Mouse (Mus musculus) embryonic facial prominence, embryonic 11.5 days (tissue): ENCODE data around the gene Mcoln2. TPM values are rescaled to one million over a fixed set of nuclear protein-coding genes. Genes with fewer than 3 reads are reported as not detected.
A peak's percentile ranks its signal among the peaks of the same experiment; 100 is the strongest.

Experiments used
- ATAC-seq: fragments of 200-750 bp; cut with Nextera tagmentation; replicated peaks from 2 replicates; pipeline ENCODE4 v1.8.0; 2017; ENCODE audit warnings: low read depth; ENCODE audit not compliant: insufficient number of reproducible peaks, low FRiP score, low TSS enrichment
- DNase-seq: peaks from one replicate; pipeline ENCODE4 v3.0.0-alpha.2; 2015; ENCODE audit warnings: low spot score
- H3K27ac ChIP-seq: fragments of 300-500 bp; sonication (generic); replicated peaks from 2 replicates; pipeline ENCODE4 v1.5.1; 2014; ENCODE audit warnings: mild to moderate bottlenecking, low read depth, low read length, control low read depth
- H3K27me3 ChIP-seq: fragments of 300-500 bp; sonication (generic); 2 replicates; pipeline ENCODE4 v1.6.1; 2014; ENCODE audit warnings: mild to moderate bottlenecking, low read length, moderate library complexity, mixed read lengths; ENCODE audit not compliant: control insufficient read depth, insufficient read depth
- H3K36me3 ChIP-seq: fragments of 300-500 bp; sonication (generic); replicated peaks from 2 replicates; pipeline ENCODE4 v1.6.1; 2014; ENCODE audit warnings: low read depth, mild to moderate bottlenecking, low read length, moderate library complexity, mixed read lengths; ENCODE audit not compliant: control insufficient read depth, insufficient read depth
- H3K4me1 ChIP-seq: fragments of 300-500 bp; sonication (generic); 2 replicates; pipeline ENCODE4 v1.6.1; 2014; ENCODE audit warnings: low read length, mixed read lengths; ENCODE audit not compliant: control insufficient read depth, insufficient read depth
- H3K4me2 ChIP-seq: fragments of 300-500 bp; sonication (generic); 2 replicates; pipeline ENCODE4 v1.6.1; 2014; ENCODE audit warnings: low read depth, mild to moderate bottlenecking, control low read depth, low read length, moderate library complexity
- H3K4me3 ChIP-seq: fragments of 300-500 bp; sonication (generic); 2 replicates; pipeline ENCODE4 v1.5.1; 2014; ENCODE audit warnings: low read depth, low read length, control low read depth
- H3K9ac ChIP-seq: fragments of 300-500 bp; sonication (generic); replicated peaks from 2 replicates; pipeline ENCODE4 v1.6.1; 2014; ENCODE audit warnings: mild to moderate bottlenecking, control low read depth, low read length
- H3K9me3 ChIP-seq: fragments of 300-500 bp; sonication (generic); replicated peaks from 2 replicates; pipeline ENCODE4 v1.6.1; 2016; ENCODE audit warnings: mild to moderate bottlenecking, low read length, inconsistent platforms, mixed read lengths; ENCODE audit not compliant: control insufficient read depth
- WGBS: fragments of 180-500 bp; shearing (Covaris S2); extraction: QIAGEN DNeasy Blood & Tissue Kit; methylation state at CpG from one replicate; pipeline ENCODE4 v1.1.7; 2014; 5-methylcytosine and 5-hydroxymethylcytosine counted together
- polyA plus RNA-seq: library from polyadenylated mRNA; unstranded; fragments of >200 nt; fragmentation: Nextera tagmentation; extraction: Ambion mirVana; gene quantifications from 2 replicates; pipeline ENCODE4 v1.2.1, GENCODE M21; 2014

Mcoln2 gene
- polyA plus RNA-seq, 1 experiment from 2014 or later, result 0.29 TPM

DNA sequence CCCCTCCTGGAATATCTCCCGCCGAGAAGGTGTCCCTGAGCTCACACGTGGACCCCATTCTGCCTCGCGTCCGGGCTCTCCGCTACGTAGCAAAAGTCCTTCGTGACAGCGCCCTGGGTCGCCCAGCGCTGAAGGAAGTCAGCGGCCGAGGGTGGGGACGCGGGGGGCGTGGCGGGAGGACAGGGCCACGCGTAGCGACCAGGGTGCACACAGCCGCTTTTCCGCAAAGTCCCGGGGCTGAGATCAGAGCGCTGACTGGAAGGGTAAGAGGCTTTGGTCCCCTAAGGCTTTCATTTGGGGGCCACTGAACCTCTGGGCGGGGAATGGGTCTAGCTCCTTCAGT lies 396 bp downstream of the Mcoln2 start:
- ATAC-seq (no peak), DNase-seq (peak; percentile 46)
- no peaks in the 10 kb centered on the region for H3K9me3 ChIP-seq
- H3K9ac ChIP-seq, result peak overlapping the region; percentile 43
- H3K27ac ChIP-seq, result no peak overlapping the region
- H3K4me3 ChIP-seq, result peak overlapping the region; percentile 39
- H3K27me3 ChIP-seq, result 0 out of 2 replicates have a peak, but pooled peaks cover 3% of the 10 kb centered on the region
- WGBS, result 1% methylated on average over 26 of the region's 26 CpGs
- peaks cover 9% of the 10 kb centered on the region; the same call in 1 of the 2 replicates for H3K4me1 ChIP-seq
- H3K4me2 ChIP-seq, result peak overlapping the region; percentile 92
- no peaks in the 10 kb centered on the region for H3K36me3 ChIP-seq

- ATAC-seq, result no peak
- Histone ChIP-seq H3K9ac (no peak overlapping the region), H3K27ac (no peak overlapping the region), H3K27me3 (0 out of 2 replicates have a peak, but pooled peaks cover 3% of the 10 kb centered on the region), H3K4me3 (peak overlapping the region; percentile 39; the same call in 1 of the 2 replicates), H3K36me3 (no peaks in the 10 kb centered on the region), H3K4me1 (peaks cover 9% of the 10 kb centered on the region; the same call in 1 of the 2 replicates), H3K4me2 (peak overlapping the region; percentile 92; the same call in 1 of the 2 replicates), H3K9me3 (no peaks in the 10 kb centered on the region)
- DNase-seq, result no peak
- 19% methylated on average over 11 of the region's 11 CpGs for WGBS
Observed at GRCm38 (mm10) chr3:146150560-146150959, 927 bp downstream of the Mcoln2 start.

- H3K36me3 ChIP-seq, result no peaks in the 10 kb centered on the region
- no peak overlapping the region for H3K4me2 ChIP-seq
- peaks cover 9% of the 10 kb centered on the region; the same call in 1 of the 2 replicates for H3K4me1 ChIP-seq
- no peak for ATAC-seq
- DNase-seq, result no peak
- no peak overlapping the region for H3K9ac ChIP-seq
- WGBS, result 90% methylated on average over 10 of the region's 10 CpGs
- 0 out of 2 replicates have a peak, but pooled peaks cover 3% of the 10 kb centered on the region for H3K27me3 ChIP-seq
- no peaks in the 10 kb centered on the region for H3K9me3 ChIP-seq
- no peak overlapping the region for H3K27ac ChIP-seq
- no peak overlapping the region for H3K4me3 ChIP-seq
Observed at GRCm38 (mm10) chr3:146151328-146151727, 1.7 kb downstream of the Mcoln2 start.

- Histone ChIP-seq H3K9ac (no peak overlapping the region), H3K36me3 (no peaks in the 10 kb centered on the region), H3K27me3 (0 out of 2 replicates have a peak, but pooled peaks cover 3% of the 10 kb centered on the region), H3K27ac (no peak overlapping the region), H3K9me3 (no peaks in the 10 kb centered on the region), H3K4me1 (peaks cover 9% of the 10 kb centered on the region; the same call in 1 of the 2 replicates), H3K4me2 (no peak overlapping the region), H3K4me3 (no peak overlapping the region)
- 92% methylated on average over 8 of the region's 8 CpGs for WGBS
- DNase-seq (no peak), ATAC-seq (no peak)
Observed at GRCm38 (mm10) chr3:146151755-146152154, 2.1 kb downstream of the Mcoln2 start.

GRCm38 (mm10) chr3:146152348-146152747 lies 2.7 kb downstream of the Mcoln2 start:
- Histone ChIP-seq H3K9me3 (no peaks in the 10 kb centered on the region), H3K4me3 (no peak overlapping the region)

DNA sequence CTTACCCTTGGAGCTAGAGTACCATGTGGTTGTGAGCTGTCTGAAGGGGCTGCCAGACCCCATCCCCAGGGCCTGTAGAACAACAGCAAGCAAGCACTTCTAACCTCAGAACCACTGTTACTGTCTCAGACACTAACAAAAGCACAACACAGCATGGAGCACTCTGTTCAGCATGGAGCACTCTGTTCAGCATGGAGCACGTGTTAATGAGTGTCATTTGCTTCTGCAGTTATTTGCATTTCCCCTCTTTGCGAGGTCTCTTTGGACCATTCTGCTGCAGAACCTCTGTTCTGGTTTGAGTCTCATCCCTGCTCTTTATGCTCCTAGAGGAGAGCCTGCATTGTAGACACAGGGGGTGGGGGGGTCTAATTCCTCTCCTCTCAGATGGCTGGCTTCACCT lies 3.3 kb downstream of the Mcoln2 start:
- Histone ChIP-seq H3K4me1 (peaks cover 9% of the 10 kb centered on the region; the same call in 1 of the 2 replicates), H3K36me3 (no peaks in the 10 kb centered on the region), H3K27me3 (0 out of 2 replicates have a peak, but pooled peaks cover 3% of the 10 kb centered on the region), H3K4me3 (no peak overlapping the region), H3K27ac (no peak overlapping the region), H3K4me2 (no peak overlapping the region), H3K9me3 (no peaks in the 10 kb centered on the region), H3K9ac (no peak overlapping the region)
- WGBS, result 81% methylated on average over 2 of the region's 2 CpGs
- DNase-seq (no peak), ATAC-seq (no peak)

More at GRCm38 (mm10) chr3:146152348-146152747, 2.7 kb downstream of the Mcoln2 start:
- Histone ChIP-seq H3K4me2 (no peak overlapping the region), H3K4me1 (peaks cover 9% of the 10 kb centered on the region; the same call in 1 of the 2 replicates), H3K9ac (no peak overlapping the region), H3K36me3 (no peaks in the 10 kb centered on the region), H3K27me3 (0 out of 2 replicates have a peak, but pooled peaks cover 3% of the 10 kb centered on the region), H3K27ac (no peak overlapping the region)
- ATAC-seq, result no peak
- no peak for DNase-seq
- 84% methylated on average over 8 of the region's 8 CpGs for WGBS

DNA sequence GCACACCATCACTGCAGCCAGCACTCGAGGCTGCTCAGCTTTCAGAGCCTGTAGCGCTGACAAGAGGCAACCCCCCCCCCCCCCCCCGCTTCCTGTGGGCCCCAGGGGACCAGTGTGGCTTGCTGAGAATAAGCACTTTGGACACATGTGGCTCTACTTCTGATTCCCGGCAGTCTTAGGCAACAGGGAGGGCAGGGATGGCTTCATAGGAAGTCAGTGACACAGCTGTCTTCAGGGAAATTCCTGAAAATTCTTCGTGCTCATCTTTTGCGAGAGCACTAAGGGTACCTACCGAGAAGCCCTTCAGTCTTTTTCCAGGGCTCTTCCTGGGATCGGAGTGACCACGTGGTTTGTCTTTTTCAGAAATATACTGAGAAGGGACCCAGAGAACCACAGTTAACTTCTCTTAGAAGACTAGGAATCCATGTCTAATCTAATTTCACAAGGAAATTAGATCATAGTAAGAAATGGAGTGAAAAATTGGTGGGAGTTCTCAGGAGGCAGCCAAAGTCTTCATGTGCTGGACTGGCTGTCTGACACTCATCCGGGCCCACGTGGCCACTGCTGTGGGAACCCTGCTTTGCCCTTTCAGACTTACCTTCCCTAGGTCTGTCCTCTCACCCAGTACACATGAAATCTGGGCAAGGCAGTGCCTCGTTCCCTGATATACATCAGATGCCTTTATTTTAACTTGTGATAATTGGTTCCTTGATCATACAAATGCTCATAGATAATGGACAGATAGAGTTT lies 4.4 kb downstream of the Mcoln2 start:
- Histone ChIP-seq H3K4me1 (peaks cover 9% of the 10 kb centered on the region; the same call in 1 of the 2 replicates), H3K27me3 (0 out of 2 replicates have a peak, but pooled peaks cover 3% of the 10 kb centered on the region), H3K9me3 (no peaks in the 10 kb centered on the region), H3K4me2 (0 out of 2 replicates have a peak overlapping the region, but pooled peaks have one; percentile 23), H3K36me3 (no peaks in the 10 kb centered on the region), H3K27ac (no peak overlapping the region), H3K9ac (no peak overlapping the region), H3K4me3 (no peak overlapping the region)
- DNase-seq (peak; percentile 68), ATAC-seq (no peak)
- WGBS, result 21% methylated on average over 12 of the region's 12 CpGs
